Mouse (Mus musculus) megakaryocyte progenitor cell, adult 5-6 weeks (primary cell): ENCODE measurements around the gene Gad1. TPM values are rescaled to one million over a fixed set of nuclear protein-coding genes. Genes with fewer than 3 reads are reported as not detected.
A peak's percentile ranks its signal among the peaks of the same experiment; 100 is the strongest.

Experiments used
- ATAC-seq: replicated peaks from 2 replicates; pipeline ENCODE4 v1.8.0; 2016; ENCODE audit warnings: mild to moderate bottlenecking, moderate TSS enrichment, inconsistent platforms; ENCODE audit not compliant: poor library complexity
- total RNA-seq, 2 experiments: library from RNA; stranded (forward) in 1 of 2; stranded (reverse) in 1 of 2; fragments of 157-497, 149-512 nt in 1 of 2; fragments of 200-1000 nt in 1 of 2; gene quantifications; 2 replicates each; pipeline versions ENCODE4 v1.2.3 to v1.2.4; 2015 to 2017

The Gad1 gene
- total RNA-seq (2015) (not detected in 2 replicates), total RNA-seq (2017) (not detected in 2 replicates)

DNA sequence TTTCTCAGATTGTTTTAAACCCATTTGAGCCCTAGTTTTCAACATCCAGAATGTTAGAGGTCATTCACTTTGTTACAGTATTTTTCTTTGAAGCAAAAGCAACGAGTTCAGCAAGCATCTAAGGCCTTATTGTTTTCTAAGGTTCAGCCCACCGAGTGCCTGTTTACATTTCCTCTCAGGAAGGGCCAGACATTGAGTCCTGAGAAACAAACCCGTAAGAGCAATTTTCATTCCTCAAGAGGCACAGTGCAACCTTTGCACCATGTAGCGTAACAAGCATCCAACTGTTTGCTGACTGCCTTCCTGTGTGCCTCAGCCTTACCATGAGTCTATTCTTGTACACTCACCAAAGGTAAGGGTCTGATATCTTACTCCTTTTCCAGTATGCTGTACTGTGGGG is at the start of gene Gad1:
TSS of gene Gad1 (plus strand) at position 301 of the 400 bp plus-strand sequence.
- ATAC-seq = no peak

GRCm38 (mm10) chr2:70503436-70503835 is 49.4 kb upstream of the Gad1 start:
- peak; percentile 58 for ATAC-seq

DNA sequence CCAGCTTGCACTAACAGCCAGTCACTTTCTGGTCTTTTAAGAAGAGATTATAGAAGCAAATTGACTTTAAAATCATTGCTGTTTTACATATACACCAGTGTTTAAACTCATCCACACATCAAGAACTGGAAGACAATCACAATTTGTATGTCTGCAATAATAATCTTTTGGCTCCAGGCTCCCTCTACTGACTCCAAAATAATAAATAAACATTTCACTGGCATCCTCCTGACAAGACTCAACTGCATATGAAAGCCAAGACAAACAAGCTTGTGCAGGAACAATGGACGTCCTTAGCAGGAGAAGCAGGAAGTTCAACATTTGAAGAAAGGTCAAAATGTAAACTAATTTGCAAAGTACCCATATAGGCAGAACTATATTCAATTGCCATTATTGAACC is 47.6 kb upstream of the Gad1 start:
- no peak for ATAC-seq

GRCm38 (mm10) chr2:70505896-70506295 is 47.0 kb upstream of the Gad1 start:
- ATAC-seq = peak; percentile 52

GRCm38 (mm10) chr2:70506372-70506771 is 46.5 kb upstream of the Gad1 start:
- no peak for ATAC-seq

DNA sequence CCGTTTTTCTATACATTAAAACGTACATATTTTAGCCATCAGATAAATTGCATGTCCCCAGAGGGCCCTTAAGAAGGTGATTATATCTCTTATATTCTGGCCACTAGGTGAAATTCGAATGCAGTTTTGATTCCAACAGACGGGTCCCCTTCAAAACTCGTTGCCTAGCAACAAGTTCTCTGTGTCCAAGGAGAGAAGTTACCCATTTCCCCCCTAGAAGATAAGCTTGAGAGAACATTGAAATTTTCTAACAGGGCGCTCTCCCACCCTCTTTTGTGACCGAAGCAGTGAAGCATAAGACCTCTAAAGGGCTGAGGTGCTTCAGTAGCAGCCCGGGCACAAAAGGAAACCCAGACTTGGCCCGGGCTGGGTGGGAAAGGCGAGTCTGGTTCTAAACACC is 44.4 kb upstream of the Gad1 start, which contains the start of gene Erich2:
TSS of gene Erich2 (plus strand) at position 324 of the 400 bp plus-strand sequence.
- no peak for ATAC-seq

GRCm38 (mm10) chr2:70509021-70509632 is 43.7 kb upstream of the Gad1 start:
- peak; percentile 73 for ATAC-seq

DNA sequence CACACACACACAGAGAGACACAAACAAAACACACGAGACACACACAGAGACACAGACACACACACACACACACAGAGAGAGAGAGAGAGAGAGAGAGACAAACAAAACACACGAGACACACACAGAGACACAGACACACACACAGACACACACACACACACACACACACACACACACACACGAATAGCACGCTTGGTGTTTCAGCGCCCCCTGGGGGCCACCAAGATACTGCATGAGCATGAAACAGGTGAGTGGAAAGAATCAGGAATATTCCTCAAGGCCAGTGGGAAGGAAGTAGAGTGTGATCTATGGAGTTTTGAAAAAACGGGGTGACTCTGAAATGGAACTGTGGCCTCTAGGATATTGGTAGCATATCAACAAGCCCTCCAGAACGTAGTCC is 14.6 kb upstream of the Gad1 start:
- ATAC-seq = 0 out of 2 replicates have a peak, but pooled peaks have one; percentile 26

DNA sequence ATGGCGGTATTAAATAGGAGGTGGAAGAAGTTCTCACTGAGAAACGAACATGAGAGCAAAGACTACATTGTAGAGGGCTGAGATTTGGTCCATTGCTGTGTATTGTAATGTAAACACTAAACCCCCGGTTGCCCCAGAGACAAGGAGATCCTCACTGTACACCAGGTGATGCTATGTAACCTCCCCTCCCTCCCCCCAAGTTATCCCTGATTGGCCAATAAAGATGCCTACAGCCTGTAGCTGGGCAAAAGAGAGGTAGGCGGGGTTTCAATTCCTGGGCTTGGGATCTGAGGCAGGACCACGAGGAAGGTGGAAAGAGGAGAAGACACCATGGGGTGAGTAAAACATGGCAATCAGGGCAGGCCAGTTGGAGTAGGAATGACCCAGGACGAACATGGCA is 2.2 kb upstream of the Gad1 start:
- no peak for ATAC-seq

DNA sequence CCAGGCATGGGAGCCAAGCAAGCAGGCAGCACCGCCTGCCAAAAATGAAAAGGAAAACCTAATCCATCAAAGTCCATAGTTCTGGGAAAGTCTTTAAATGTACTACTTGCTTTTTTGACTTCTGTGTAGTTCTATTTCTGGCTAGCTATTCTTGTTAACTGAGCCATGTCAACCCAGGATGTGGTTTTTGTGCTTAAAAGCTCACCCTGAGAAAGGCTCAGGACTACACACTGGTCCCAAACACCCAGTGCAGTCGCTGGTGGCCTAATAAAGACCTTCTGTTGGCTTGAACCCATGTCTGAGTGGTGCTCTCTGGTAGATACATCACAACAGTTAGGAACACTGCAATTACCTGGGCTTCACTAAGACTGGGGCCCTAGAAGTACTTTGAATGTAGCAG is 1.4 kb upstream of the Gad1 start:
- ATAC-seq = no peak

GRCm38 (mm10) chr2:70552067-70552598 is 739 bp upstream of the Gad1 start:
- no peak for ATAC-seq

- no peak for ATAC-seq
Measured at GRCm38 (mm10) chr2:70553826-70554225, 954 bp downstream of the Gad1 start.

DNA sequence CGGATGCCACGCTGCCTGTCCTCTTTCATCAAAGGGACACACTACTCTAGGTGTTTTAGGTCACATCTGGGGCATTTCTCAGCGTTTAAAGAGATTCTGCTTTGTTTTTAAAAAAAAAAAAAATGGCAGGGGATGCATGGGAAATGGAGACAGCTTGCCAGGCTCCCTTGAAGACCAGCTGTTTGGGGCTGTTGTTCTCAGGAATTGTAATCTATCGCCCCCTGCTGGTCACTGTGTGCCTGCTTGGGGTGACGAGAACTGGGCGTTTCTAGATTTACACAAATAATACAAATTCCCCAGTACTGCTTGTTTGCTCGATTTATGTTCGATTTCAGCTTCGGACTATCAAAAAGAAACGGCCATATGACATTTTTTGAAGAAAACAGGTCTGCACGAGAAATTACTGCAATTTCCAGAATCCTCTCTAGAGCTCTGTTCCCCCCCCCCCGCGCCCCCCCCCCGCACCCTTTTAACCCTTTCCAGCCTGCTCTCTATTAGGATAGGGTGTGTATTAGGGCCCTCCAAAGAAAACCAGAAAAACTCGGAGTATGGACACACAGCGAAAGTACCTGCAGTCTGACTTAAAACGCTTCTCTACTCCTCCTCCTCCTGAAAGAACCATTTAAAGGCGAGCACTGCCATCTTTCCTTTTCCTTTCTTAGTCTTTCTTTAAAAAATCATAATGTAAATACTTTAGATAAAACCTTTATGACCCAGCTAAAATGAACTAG is 5.4 kb downstream of the Gad1 start:
- ATAC-seq = peak; percentile 71

GRCm38 (mm10) chr2:70558843-70559451 is 6.1 kb downstream of the Gad1 start:
- no peak for ATAC-seq

DNA sequence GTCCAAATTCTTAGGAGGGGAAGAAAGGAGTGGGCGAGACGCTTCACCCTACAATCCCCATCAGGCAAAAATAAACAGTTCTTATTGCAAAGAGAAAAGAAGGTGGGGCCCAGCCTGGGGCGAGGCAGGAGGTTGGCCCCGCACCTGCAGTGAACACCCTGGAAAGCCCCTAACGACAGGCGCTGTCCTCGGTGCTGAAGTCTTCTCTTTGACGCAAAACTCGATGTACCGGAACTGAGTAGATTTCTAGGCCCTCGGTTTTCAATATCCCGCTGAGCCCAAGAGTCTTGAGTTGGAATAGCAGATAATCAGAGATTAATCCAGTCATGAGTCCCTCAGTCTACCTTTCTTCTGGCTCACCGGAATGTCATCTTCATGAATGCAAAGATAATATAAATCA is 6.6 kb downstream of the Gad1 start:
- ATAC-seq = peak; percentile 78

- peak; percentile 29; the same call in 1 of the 2 replicates for ATAC-seq
Measured at GRCm38 (mm10) chr2:70561077-70561795, 8.4 kb downstream of the Gad1 start.

GRCm38 (mm10) chr2:70562011-70562491 is 9.2 kb downstream of the Gad1 start:
- ATAC-seq = no peak

DNA sequence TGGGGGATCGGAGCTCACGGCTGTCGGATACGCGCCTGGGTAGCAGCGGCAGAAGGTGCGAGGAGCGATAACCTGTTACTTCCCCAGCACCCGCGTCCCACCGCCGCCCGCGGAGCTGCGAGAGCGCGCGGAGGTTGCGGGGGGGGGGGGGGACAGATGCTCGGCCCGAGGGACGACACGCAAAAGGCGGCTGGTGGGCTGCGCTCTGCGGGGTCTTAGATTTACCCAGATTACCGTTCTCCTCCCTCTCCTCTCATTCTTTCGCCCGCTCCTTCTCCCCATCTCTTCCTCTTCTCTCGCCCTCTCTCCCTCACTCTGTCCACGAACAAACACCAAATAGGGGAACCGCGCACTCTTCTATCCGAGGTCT is 9.7 kb downstream of the Gad1 start:
- ATAC-seq = no peak

DNA sequence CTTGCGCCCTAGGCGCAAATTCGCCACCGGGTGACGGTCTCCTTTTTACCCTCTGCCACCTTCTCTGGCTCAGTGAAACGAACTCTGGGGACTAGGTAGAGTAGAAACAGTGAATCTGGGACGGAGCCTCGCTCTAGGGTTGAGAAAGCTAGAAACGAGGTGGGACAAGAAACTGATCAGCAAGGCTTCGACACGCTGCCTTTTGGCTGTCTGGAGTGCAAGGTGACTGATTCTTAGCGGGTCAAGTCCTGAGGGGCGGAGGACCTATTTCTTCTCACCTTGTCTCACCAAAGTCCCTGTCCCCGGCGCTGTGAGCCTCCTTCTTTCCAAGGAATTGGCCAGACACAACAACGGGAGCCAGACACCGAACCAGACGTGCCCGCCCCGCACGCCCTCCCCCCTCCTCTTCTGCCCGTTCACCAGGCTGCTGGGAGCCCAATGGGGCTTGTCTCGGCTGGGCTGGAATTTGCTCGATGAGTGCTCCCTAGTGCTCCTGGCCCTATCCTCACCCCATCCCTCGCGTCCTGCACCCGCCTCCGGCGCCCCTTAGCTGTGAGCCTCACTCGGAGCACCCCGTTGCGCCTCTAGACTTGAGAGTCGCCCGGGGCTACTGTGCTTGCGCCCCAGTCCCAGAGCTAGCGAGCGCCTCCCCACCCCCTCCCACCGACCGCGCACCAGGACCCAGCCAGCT is 10.3 kb downstream of the Gad1 start:
- no peak for ATAC-seq
